Mouse (Mus musculus) neural tube, embryonic 11.5 days (tissue): ENCODE data around the gene Atp1b2. TPM values are rescaled to one million over a fixed set of nuclear protein-coding genes. Genes with fewer than 3 reads are reported as not detected.

ENCODE experiments used
- ATAC-seq: fragments of 200-750 bp; cut with Nextera tagmentation; 2 replicates; pipeline ENCODE4 v1.8.0; 2017; ENCODE audit warnings: moderate number of reproducible peaks, mild to moderate bottlenecking, moderate TSS enrichment, moderate library complexity; ENCODE audit not compliant: insufficient read depth, low FRiP score, low TSS enrichment
- DNase-seq: peaks from one replicate; pipeline ENCODE4 v3.0.0-alpha.2; 2015; ENCODE audit warnings: low spot score
- H3K27ac ChIP-seq: fragments of 300-500 bp; sonication (generic); 2 replicates; pipeline ENCODE4 v1.5.1; 2014; ENCODE audit warnings: low read depth, mild to moderate bottlenecking, low read length
- H3K27me3 ChIP-seq: fragments of 300-500 bp; sonication (generic); 2 replicates; pipeline ENCODE4 v1.6.1; 2014; ENCODE audit warnings: mild to moderate bottlenecking, low read length, mixed read lengths; ENCODE audit not compliant: control insufficient read depth, insufficient read depth
- H3K36me3 ChIP-seq: fragments of 300-500 bp; sonication (generic); 2 replicates; pipeline ENCODE4 v1.6.1; 2014; ENCODE audit warnings: mild to moderate bottlenecking, low read length, moderate library complexity, mixed read lengths; ENCODE audit not compliant: control insufficient read depth, insufficient read depth
- H3K4me1 ChIP-seq: fragments of 300-500 bp; sonication (generic); 2 replicates; pipeline ENCODE4 v1.6.1; 2014; ENCODE audit warnings: low read length, mixed read lengths; ENCODE audit not compliant: control insufficient read depth, insufficient read depth
- H3K4me2 ChIP-seq: fragments of 300-500 bp; sonication (generic); 2 replicates; pipeline ENCODE4 v1.6.1; 2014; ENCODE audit warnings: low read depth, mild to moderate bottlenecking, moderate library complexity
- H3K4me3 ChIP-seq: fragments of 300-500 bp; sonication (generic); 2 replicates; pipeline ENCODE4 v1.5.1; 2014; ENCODE audit warnings: low read depth, low read length
- H3K9ac ChIP-seq: fragments of 300-500 bp; sonication (generic); 2 replicates; pipeline ENCODE4 v1.6.1; 2014; ENCODE audit warnings: mild to moderate bottlenecking, low read length
- H3K9me3 ChIP-seq: fragments of 300-500 bp; sonication (generic); 2 replicates; pipeline ENCODE4 v1.6.1; 2016; ENCODE audit warnings: low read length; ENCODE audit not compliant: control insufficient read depth
- WGBS: fragments of 180-500 bp; shearing (Covaris S2); extraction: QIAGEN DNeasy Blood & Tissue Kit; methylation state at CpG from one replicate; pipeline ENCODE4 v1.1.7; 2014; 5-methylcytosine and 5-hydroxymethylcytosine counted together
- polyA plus RNA-seq: library from polyadenylated mRNA; unstranded; fragments of >200 nt; fragmentation: Nextera tagmentation; extraction: Ambion mirVana; gene quantifications from 2 replicates; pipeline ENCODE4 v1.2.1, GENCODE M21; 2014

The Atp1b2 gene
- polyA plus RNA-seq, 1 experiment from 2014 or later = 7.7 TPM

- Histone ChIP-seq H3K4me1 (peaks cover 34% of the 10 kb centered on the region), H3K27me3 (no peaks in the 10 kb centered on the region), H3K4me2 (no peak overlapping the region), H3K4me3 (no peak overlapping the region), H3K36me3 (peaks cover 6% of the 10 kb centered on the region), H3K27ac (no peak overlapping the region), H3K9me3 (no peaks in the 10 kb centered on the region), H3K9ac (no peak overlapping the region)
- ATAC-seq = no peak
- no peak for DNase-seq
- 72% methylated on average over 13 of the region's 13 CpGs for WGBS
Observed at GRCm38 (mm10) chr11:69563373-69563772, 42.4 kb downstream of the Atp1b2 start.

- Histone ChIP-seq H3K4me2 (peak overlapping the region; percentile 92), H3K36me3 (peaks cover 6% of the 10 kb centered on the region), H3K27ac (peak overlapping the region; percentile 61; the same call in 1 of the 2 replicates), H3K4me3 (peak overlapping the region; percentile 72; the same call in 1 of the 2 replicates), H3K4me1 (peaks cover 51% of the 10 kb centered on the region), H3K27me3 (no peaks in the 10 kb centered on the region), H3K9ac (peak overlapping the region; percentile 87), H3K9me3 (no peaks in the 10 kb centered on the region)
- ATAC-seq (peak; percentile 42), DNase-seq (peak; percentile 64)
- WGBS = 17% methylated on average over 16 of the region's 16 CpGs
Observed at GRCm38 (mm10) chr11:69560896-69561854, 44.6 kb downstream of the Atp1b2 start.

- ATAC-seq (peak; percentile 51; the same call in 1 of the 2 replicates), DNase-seq (peak; percentile 81)
- peak within 1 kb of the TSS; percentile 87 for H3K9ac ChIP-seq
- H3K4me1 ChIP-seq = peaks cover 58% of the 10 kb centered on the region
- no peaks in the 10 kb centered on the region for H3K27me3 ChIP-seq
- no peaks in the 10 kb centered on the region for H3K9me3 ChIP-seq
- WGBS = 2% methylated on average over 48 of the region's 59 CpGs
- H3K4me3 ChIP-seq = peak within 1 kb of the TSS; percentile 72
- H3K36me3 ChIP-seq = peaks cover 6% of the 10 kb centered on the region
- peak within 1 kb of the TSS; percentile 61 for H3K27ac ChIP-seq
- H3K4me2 ChIP-seq = peak within 1 kb of the TSS; percentile 92
Observed at GRCm38 (mm10) chr11:69559851-69560765, 45.6 kb downstream of the Atp1b2 start, which contains the start of gene Efnb3. Gene Efnb3, minus strand, starts transcription at chr11:69560205.

- WGBS = 13% methylated on average over 5 of the region's 5 CpGs
- peak overlapping the region; percentile 92 for H3K4me2 ChIP-seq
- no peak overlapping the region for H3K27ac ChIP-seq
- DNase-seq (no peak), ATAC-seq (no peak)
- peaks cover 6% of the 10 kb centered on the region for H3K36me3 ChIP-seq
- H3K9ac ChIP-seq = peak overlapping the region; percentile 87
- H3K27me3 ChIP-seq = no peaks in the 10 kb centered on the region
- peaks cover 62% of the 10 kb centered on the region for H3K4me1 ChIP-seq
- peak overlapping the region; percentile 72 for H3K4me3 ChIP-seq
- no peaks in the 10 kb centered on the region for H3K9me3 ChIP-seq
Observed at GRCm38 (mm10) chr11:69559183-69559582, 46.6 kb downstream of the Atp1b2 start.

GRCm38 (mm10) chr11:69558756-69559155, 47.0 kb downstream of the Atp1b2 start:
- no peaks in the 10 kb centered on the region for H3K27me3 ChIP-seq
- H3K27ac ChIP-seq = no peak overlapping the region
- no peaks in the 10 kb centered on the region for H3K9me3 ChIP-seq
- 31% methylated on average over 6 of the region's 6 CpGs for WGBS
- H3K4me2 ChIP-seq = peak overlapping the region; percentile 92
- H3K36me3 ChIP-seq = peaks cover 6% of the 10 kb centered on the region
- H3K9ac ChIP-seq = peak overlapping the region; percentile 87
- peak overlapping the region; percentile 72 for H3K4me3 ChIP-seq
- H3K4me1 ChIP-seq = peaks cover 64% of the 10 kb centered on the region
- no peak for ATAC-seq
- DNase-seq = no peak

- whole genome bisulfite sequencing = 20% methylated on average over 14 of the region's 14 CpGs
- Histone ChIP-seq H3K9me3 (no peaks in the 10 kb centered on the region), H3K27me3 (no peaks in the 10 kb centered on the region), H3K4me2 (peak overlapping the region; percentile 92), H3K4me1 (peaks cover 76% of the 10 kb centered on the region), H3K27ac (no peak overlapping the region), H3K36me3 (peaks cover 2% of the 10 kb centered on the region), H3K4me3 (0 out of 2 replicates have a peak overlapping the region, but pooled peaks have one; percentile 3), H3K9ac (peak overlapping the region; percentile 12; the same call in 1 of the 2 replicates)
- ATAC-seq (no peak), DNase-seq (peak; percentile 74)
Observed at GRCm38 (mm10) chr11:69557381-69557958, 48.3 kb downstream of the Atp1b2 start.

GRCm38 (mm10) chr11:69554539-69555140, 51.1 kb downstream of the Atp1b2 start:
- no peak for ATAC-seq
- Histone ChIP-seq H3K4me3 (no peak overlapping the region), H3K36me3 (no peaks in the 10 kb centered on the region; the same call in 1 of the 2 replicates), H3K9me3 (no peaks in the 10 kb centered on the region), H3K27me3 (no peaks in the 10 kb centered on the region), H3K27ac (no peak overlapping the region), H3K4me2 (no peak overlapping the region), H3K4me1 (peaks cover 54% of the 10 kb centered on the region), H3K9ac (no peak overlapping the region)
- no peak for DNase-seq
- WGBS = 89% methylated on average over 5 of the region's 5 CpGs

- 4% methylated on average over 2 of the region's 2 CpGs for WGBS
- Histone ChIP-seq H3K4me2 (peak overlapping the region; percentile 26), H3K4me3 (no peak overlapping the region), H3K27ac (peak overlapping the region; percentile 86), H3K4me1 (peaks cover 42% of the 10 kb centered on the region), H3K27me3 (no peaks in the 10 kb centered on the region), H3K36me3 (no peaks in the 10 kb centered on the region; the same call in 1 of the 2 replicates), H3K9ac (peak overlapping the region; percentile 27), H3K9me3 (no peaks in the 10 kb centered on the region)
- DNase-seq = peak; percentile 27
- ATAC-seq = 0 out of 2 replicates have a peak, but pooled peaks have one; percentile 9
Observed at GRCm38 (mm10) chr11:69553341-69553721, 52.4 kb downstream of the Atp1b2 start.
